Mouse (Mus musculus): ENCODE results near the gene D430041D05Rik.

DNA sequence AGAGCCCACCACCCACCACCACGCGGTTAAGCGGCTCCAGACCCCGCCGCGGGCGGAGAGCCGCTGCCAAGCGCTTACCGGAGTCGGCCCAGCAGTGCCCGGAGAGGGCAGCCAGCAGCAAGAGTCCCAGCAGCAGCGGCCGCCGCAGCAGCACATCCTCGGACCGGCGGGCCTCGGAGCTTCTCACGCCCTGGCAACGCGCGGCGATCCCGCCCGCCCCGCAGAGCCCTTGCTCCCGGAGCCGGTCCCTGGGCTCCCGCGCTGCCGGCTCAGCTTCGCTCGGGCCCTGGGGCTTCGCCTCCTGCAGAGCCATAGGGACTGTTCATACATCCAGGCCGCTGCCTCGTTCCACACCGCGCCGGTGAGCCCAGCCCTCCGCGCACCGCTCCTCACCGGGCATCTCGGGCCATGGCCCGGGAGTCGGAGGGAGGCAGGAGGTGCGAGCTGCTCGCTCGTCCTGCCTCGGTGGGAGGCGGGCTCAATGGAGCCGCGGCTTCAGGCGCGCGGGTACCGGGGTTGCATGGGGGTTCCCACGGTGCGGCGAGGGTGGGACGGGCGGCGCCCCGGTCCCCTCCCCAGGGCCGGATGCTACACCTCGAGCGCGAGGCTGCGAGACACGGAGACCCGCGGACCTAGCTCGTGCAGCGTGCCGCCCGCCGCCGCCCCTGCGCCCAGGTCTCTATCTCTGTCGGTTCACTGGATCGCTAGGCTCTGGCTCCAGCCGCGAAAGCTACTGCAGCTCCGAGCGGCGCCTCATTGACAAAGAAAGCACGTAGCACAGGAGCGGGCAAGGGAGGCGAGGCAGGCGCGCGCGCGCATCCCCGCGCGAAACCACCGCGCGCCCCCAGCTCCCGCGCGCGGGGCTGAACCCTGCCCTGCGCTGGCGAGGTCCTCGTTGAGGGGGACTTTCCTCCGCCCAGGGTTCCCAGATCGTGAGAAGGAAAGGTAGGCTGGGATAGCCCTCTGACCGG lies 677 bp downstream of the D430041D05Rik start:
- no peak for TF ChIP-seq CTCF (IDR thresholded peaks at IDR 0.05; ENCODE audit: low read depth, low read length)
- TF ChIP-seq POLR2A (IDR thresholded peaks at IDR 0.05; ENCODE audit: borderline replicate concordance, low read depth, low read length) = no peak
